Mouse (Mus musculus): Measurements from ENCODE around the gene Wdr5b.
A peak's percentile ranks its signal among the peaks of the same experiment; 100 is the strongest.
"Not testable (repeated sequence)": the region's sequence is repeated elsewhere in the genome, so short reads cannot be mapped to it uniquely, and the experiment has no call there.

The Wdr5b gene

DNA sequence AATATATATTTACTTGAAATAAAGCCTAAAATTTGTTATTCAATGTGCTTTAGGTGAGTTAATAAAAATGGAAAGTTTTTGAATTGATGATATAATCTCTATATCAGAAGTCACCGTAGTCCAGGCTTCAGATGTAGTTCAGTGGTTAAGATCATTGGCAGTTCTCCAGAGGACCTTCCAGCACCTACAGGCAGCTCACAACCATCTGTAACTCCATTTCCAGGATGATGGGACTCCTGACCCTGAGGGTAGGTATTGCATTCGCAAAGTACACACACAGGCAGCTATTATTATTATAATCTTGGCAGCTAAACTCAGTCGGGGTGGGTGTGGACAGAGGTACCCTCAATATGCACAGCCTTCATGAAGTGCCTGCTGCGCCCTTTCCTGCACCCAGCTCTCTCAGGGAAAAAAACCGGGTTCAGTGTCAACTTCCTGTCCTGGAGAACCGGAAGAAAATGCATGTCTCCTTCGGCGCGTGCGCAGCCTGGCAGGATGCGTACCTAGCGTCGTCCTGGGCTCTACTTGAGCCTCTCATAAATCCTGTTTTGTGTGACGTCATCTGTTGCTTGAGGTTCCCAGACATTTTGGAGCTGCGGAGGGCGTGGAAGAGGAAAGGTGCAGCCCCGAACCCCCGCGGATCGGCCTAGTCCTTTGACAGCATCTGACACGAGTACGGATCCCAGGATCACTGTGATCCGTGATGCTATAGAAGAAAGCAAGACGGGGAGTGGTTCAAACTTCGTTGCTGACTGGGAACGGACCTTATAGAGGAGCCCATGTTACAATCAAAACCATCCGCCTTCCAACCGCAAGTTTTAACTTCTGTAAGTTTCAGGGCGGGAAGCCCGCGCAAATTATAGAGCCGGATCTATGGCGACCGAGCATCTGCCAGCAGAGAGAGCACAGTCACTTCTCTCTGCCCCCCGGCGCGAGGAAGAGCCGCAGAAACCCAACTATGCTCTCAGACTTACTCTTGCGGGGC lies at the start of gene Wdr5b:
Gene Wdr5b, plus strand, starts transcription at position 551 of the 985 bp plus-strand sequence.
- DNase-seq (ENCODE audit: low read depth, low spot score) = peak; percentile 100

DNA sequence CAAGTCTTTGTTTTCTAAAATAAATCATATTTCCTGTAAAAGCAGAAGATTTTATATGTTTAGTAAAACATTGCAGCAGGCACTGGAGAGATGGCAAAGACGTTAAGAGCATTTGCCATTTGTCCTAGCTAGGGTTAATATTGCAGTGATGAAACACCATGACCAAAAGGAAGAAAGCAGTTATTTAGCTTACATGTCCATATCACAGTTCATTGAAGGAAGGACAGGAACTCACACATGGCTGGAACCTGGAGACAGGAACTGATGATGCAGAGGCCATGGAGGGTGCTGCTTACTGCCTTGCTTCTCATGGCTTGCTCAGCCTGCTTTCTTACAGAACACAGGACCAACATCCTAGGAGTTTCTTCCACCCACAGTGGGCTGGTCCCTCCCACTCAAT lies 48.6 kb upstream of the Wdr5b start:
- no peak for DNase-seq (ENCODE audit: low read depth, low spot score)

DNA sequence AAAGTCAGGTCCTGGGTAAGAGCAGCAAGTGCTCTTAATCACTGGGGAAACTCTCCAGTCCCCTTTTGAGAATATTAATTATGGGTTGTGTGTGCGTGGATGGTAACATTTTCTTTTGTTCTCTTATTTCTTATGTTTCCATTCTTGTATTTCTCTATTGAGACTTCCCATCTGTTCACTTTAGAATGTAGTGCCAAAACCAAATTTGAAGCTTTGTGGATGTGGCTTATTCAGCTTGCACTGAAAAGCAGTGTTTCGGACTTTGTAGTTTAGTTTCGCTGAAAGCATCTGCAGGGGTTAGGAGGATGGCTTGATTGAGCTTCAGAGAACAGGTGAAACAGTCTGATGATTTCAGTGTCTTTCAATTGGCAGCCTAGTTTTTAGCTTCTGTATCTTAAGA lies 47.7 kb upstream of the Wdr5b start:
- DNase-seq (ENCODE audit: low read depth, low spot score) = no peak

- not testable (repeated sequence) for DNase-seq (ENCODE audit: low read depth, low spot score)
Observed at GRCm38 (mm10) chr16:35998852-35999251, 42.1 kb upstream of the Wdr5b start.

- DNase-seq (ENCODE audit: low read depth, low spot score) = no peak
Observed at GRCm38 (mm10) chr16:36008396-36008795, 32.6 kb upstream of the Wdr5b start.

- no peak for DNase-seq (ENCODE audit: low read depth, low spot score)
Observed at GRCm38 (mm10) chr16:36016335-36016734, 24.7 kb upstream of the Wdr5b start.

GRCm38 (mm10) chr16:36028120-36028519 lies 12.9 kb upstream of the Wdr5b start:
- not testable (repeated sequence) for DNase-seq (ENCODE audit: low read depth, low spot score)

- no peak for DNase-seq (ENCODE audit: low read depth, low spot score)
Observed at GRCm38 (mm10) chr16:36041625-36042020, 633 bp downstream of the Wdr5b start.

GRCm38 (mm10) chr16:36043073-36043472 lies 2.1 kb downstream of the Wdr5b start:
- no peak for DNase-seq (ENCODE audit: low read depth, low spot score)

GRCm38 (mm10) chr16:36043964-36044363 lies 3.0 kb downstream of the Wdr5b start:
- no peak for DNase-seq (ENCODE audit: low read depth, low spot score)

DNA sequence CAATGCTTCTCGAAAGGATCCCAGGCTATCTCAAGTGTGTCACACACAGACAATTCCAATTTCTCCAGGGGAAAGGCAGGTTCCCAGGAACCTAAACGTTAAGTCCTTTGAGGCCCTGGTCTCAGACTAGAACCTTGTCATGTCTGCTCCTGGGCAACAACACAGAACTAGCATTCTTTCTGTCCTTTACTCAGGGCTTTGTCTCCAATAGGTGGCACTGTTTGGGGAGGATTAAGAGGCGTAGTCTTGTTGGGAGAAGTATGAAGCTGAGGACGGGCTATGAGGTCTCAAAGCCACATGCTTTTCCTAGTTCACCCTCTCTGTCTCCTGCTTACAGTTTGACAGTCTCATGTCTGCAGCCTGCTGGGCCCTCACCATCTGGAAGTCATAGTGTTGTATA lies 6.5 kb downstream of the Wdr5b start:
- DNase-seq (ENCODE audit: low read depth, low spot score) = peak; percentile 33

DNA sequence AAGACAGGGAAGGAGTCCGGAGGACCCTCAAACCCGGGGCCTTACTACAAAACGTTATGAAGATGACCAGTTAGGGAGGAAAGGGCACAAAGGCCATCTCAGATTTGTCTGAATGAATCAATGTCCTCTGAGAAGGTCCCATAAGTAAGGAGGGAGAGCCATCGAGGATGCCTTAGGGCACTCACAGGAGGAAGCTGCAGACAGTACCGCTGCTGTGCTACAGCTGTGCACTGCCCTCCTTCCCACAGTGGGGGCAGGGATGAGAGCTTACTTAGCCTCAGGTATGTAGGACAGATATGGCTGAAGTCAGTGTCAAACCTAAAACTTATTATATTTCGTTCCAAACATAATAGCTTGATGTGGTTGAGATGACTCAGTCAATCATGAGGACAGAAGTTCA lies 10.5 kb downstream of the Wdr5b start:
- DNase-seq (ENCODE audit: low read depth, low spot score) = no peak

GRCm38 (mm10) chr16:36053524-36054275 lies 12.7 kb downstream of the Wdr5b start:
- DNase-seq (ENCODE audit: low read depth, low spot score) = no peak

GRCm38 (mm10) chr16:36054920-36055319 lies 13.9 kb downstream of the Wdr5b start:
- no peak for DNase-seq (ENCODE audit: low read depth, low spot score)

DNA sequence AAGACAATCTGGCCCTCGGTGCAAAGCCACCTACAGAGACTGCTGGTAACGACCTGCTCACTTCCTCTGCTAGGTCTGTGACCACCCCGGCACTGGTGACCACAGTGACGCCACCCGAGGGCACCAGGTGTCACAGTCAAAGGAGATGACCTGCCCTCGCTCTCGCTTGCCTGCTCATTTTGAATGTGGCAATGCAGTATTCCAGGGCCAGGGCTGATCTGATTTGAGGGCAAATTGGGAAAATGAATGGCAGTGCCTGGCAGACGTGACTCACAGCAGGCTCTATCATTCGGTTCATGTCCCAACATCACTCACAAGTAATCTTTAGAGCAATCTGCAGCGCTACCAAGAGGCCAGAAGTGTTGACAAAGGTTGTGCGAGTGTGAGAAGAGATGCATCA lies 15.4 kb downstream of the Wdr5b start:
- DNase-seq (ENCODE audit: low read depth, low spot score) = no peak

DNA sequence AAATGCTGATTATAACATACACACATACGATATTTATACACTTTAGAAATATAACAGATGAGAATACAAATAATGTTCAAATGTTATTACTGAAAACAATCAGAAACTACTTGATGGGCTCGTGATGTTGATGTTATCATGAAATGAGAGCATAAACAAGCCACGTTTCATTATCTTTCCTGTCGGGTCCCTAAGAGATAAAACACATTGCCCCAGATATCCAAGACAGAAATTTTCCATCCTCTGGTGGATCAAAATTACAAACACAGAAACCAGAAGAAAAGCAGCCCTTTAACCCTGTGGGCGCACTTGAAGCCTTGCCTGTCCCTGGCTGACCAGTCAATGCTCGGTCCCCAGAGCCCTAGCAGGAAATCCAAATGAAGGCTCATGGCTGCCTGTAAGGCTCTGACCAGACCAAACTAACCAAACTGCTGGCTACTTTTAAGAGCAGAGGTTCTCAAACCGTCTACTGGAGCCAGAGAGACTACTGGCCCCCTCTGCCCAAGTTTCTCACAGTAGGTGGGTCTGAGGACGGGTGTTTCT lies 17.0 kb downstream of the Wdr5b start:
- no peak for DNase-seq (ENCODE audit: low read depth, low spot score)

- DNase-seq (ENCODE audit: low read depth, low spot score) = not testable (repeated sequence)
Observed at GRCm38 (mm10) chr16:36062534-36062933, 21.5 kb downstream of the Wdr5b start.

DNA sequence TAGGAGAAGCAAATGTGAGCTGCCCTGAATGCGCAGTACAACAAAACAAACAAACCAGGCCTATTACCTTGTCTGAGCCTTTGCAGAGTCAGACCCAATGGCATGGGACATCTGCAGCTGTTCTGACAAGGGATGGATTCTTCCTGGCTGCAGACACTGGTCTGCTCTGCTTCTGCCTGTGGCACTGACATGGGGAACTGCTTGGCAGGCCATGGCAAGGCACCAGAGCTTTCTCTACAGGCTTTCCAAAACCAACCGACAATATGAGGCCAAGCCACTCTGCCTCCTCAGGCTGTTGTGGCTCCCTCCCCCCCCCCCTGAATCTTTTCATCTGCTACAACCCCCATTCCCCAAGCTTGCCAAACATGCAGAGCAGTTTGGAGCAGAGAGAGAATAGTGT lies 22.3 kb downstream of the Wdr5b start:
- no peak for DNase-seq (ENCODE audit: low read depth, low spot score)

DNA sequence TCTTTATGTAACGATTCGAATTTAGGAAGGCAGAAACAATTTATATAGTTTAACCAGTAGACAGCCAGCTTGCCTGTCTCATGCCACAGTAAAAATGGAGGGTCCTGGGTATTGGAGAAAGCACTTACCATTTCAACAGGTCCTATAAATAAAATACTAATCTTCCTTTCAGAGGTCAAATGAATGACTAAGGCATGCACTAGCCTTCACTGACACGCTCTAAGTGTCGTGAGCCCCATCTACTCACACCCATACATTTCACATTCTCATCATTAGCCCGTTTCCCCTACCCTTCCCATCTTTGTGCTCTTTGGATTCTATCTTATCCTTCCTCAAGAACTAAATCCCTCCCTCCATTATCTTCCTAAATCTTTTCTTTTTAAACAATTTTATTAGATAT lies 23.9 kb downstream of the Wdr5b start:
- no peak for DNase-seq (ENCODE audit: low read depth, low spot score)

- DNase-seq (ENCODE audit: low read depth, low spot score) = no peak
Observed at GRCm38 (mm10) chr16:36067694-36068093, 26.7 kb downstream of the Wdr5b start.

GRCm38 (mm10) chr16:36068356-36068755 lies 27.4 kb downstream of the Wdr5b start:
- no peak for DNase-seq (ENCODE audit: low read depth, low spot score)
